Mouse (Mus musculus): ENCODE data around the gene Znrf2. TPM values are rescaled to one million over a fixed set of nuclear protein-coding genes. Genes with fewer than 3 reads are reported as not detected.

Gene Znrf2
- polyA plus RNA-seq, 1 experiment: 10.8 TPM

DNA sequence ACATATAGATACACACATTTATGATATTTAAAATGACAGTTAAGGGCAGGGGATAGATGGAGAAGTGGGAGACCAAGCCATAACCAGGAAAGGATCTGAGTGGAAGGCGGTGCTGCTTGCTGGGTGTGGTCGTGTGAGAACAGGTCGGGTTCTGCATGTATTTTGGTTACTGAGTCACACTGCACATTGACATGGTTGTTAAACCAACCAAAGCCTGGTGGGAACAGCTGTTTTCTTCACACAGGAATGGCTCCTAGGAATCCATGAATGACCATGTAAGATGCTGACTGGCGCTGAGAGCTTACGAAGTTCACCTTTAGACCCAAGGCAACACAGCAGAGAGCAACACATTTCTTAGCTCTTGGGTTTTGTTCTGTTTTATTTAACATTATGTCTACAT lies 36.7 kb upstream of the Znrf2 start:
- no peak overlapping the region for H3K27ac ChIP-seq (ENCODE audit: insufficient read depth, low read length)
- no peaks in the 10 kb centered on the region; the same call in 1 of the 2 replicates for H3K4me1 ChIP-seq (ENCODE audit: control insufficient read depth, insufficient read depth, insufficient read length)
- DNase-seq (ENCODE audit: low read depth in 1 of 2, low spot score in 2 of 2): no peak
- WGBS: 87% methylated on average over 5 of the region's 5 CpGs
- no peak overlapping the region for H3K4me3 ChIP-seq (ENCODE audit: extremely low read depth, insufficient read depth, insufficient read length)
- no peaks in the 10 kb centered on the region for H3K36me3 ChIP-seq (ENCODE audit: control insufficient read depth, insufficient read depth, low read length)
- TF ChIP-seq POLR2A (IDR thresholded peaks at IDR 0.05; ENCODE audit: low read depth, low read length): no peak
- no peak for TF ChIP-seq CTCF (IDR thresholded peaks at IDR 0.05; ENCODE audit: extremely low read depth, insufficient read depth, insufficient read length, insufficient replicate concordance)
- no peaks in the 10 kb centered on the region for H3K27me3 ChIP-seq (ENCODE audit: control insufficient read depth, insufficient read depth, low read length)

DNA sequence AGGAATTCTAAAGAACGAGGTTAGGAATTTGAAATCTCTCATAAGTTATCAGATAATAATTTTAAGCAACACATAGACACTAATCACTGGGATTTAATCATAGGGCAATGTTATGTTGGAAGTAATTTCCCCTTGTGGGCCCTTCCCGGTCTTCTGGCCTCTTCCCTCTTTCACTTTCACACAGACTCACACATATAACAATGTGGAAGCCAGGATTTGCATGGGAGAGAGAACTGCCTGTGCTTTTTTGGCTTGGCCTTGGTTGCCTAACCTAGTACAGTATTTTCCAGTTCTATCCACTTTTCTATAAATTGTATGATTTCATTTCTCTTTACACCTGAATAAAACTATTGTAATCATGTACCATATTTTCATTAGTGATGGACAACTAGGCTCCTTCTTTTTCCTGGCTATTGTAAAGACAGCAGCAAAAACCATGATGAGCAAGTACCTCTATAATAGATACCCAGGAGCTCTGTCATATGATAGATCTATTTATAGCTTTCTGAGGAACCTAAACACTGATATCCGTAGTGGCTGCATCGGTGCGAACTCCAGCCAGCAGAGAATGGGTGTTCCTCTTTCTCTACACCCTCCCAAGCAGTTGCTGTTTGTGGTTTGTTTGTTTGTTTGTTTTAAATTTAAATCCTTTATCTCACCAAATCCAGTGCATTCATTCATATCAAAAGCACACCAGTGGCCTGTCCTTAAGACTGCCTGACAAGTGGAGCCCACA lies 36.0 kb upstream of the Znrf2 start:
- Histone ChIP-seq H3K27ac (ENCODE audit: insufficient read depth, low read length) (no peak overlapping the region), H3K36me3 (ENCODE audit: control insufficient read depth, insufficient read depth, low read length) (no peaks in the 10 kb centered on the region), H3K4me1 (ENCODE audit: control insufficient read depth, insufficient read depth, insufficient read length) (no peaks in the 10 kb centered on the region), H3K27me3 (ENCODE audit: control insufficient read depth, insufficient read depth, low read length) (no peaks in the 10 kb centered on the region), H3K4me3 (ENCODE audit: extremely low read depth, insufficient read depth, insufficient read length) (no peak overlapping the region)
- WGBS: 48% methylated on average over 5 of the region's 5 CpGs
- TF ChIP-seq POLR2A (IDR thresholded peaks at IDR 0.05; ENCODE audit: low read depth, low read length) (no peak), CTCF (IDR thresholded peaks at IDR 0.05; ENCODE audit: extremely low read depth, insufficient read depth, insufficient read length, insufficient replicate concordance) (no peak)
- no peak for DNase-seq (ENCODE audit: low read depth in 1 of 2, low spot score in 2 of 2)

DNA sequence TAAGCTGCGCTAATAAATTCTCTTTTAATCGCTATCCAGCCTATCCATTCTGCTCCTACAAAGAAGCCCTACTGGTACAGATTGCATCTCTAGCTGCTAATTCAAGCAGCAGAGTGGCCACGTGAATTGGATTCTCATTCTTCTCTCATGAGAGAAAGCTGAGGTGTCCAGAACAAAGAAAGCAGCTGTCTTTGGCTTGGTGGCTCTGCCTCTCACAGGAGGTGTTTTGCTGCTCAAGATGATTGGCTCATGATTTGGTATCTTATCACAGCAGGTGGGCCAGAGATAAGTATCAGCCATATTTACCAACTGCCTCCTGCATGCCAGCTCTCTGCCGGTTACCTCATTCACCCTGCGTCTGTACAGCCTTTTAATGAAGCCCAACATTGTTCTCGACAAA lies 34.8 kb upstream of the Znrf2 start:
- 85% methylated on average over 6 of the region's 6 CpGs for WGBS
- H3K27ac ChIP-seq (ENCODE audit: insufficient read depth, low read length): no peak overlapping the region

DNA sequence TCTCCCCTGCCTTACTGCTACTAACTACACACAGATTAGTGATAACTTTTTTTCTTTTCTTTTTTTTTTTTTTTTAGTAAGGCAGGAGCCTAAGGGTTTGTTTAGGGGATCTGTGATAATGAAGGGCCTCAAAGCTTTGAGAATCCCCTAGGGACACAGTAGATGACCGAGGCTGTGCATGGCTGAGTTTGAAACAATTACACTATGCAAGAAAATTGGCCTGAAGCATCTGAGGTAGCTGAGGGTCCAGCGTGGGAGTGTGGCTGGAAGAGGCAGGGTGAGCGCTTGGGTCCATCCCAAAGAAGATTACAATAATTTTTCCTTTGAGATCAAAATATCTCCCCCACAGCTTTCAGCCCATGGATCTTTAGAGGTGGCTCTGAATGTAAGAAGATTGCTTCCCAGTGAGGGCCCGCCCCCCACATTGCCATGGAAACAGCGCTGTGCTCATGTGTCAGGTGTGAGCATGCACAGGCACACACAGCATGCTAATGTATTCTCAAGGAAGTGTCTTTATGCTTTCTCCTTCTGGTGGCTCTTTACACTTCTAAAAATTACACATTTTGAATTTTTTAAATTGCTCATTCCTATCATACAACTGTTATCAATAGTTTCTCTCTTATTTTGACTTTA lies 31.5 kb upstream of the Znrf2 start:
- WGBS: 84% methylated on average over 5 of the region's 5 CpGs
- no peak overlapping the region for H3K4me3 ChIP-seq (ENCODE audit: extremely low read depth, insufficient read depth, insufficient read length)
- no peak for DNase-seq (ENCODE audit: low read depth in 1 of 2, low spot score in 2 of 2)
- no peaks in the 10 kb centered on the region for H3K36me3 ChIP-seq (ENCODE audit: control insufficient read depth, insufficient read depth, low read length)
- TF ChIP-seq CTCF (IDR thresholded peaks at IDR 0.05; ENCODE audit: extremely low read depth, insufficient read depth, insufficient read length, insufficient replicate concordance): no peak
- no peak for TF ChIP-seq POLR2A (IDR thresholded peaks at IDR 0.05; ENCODE audit: low read depth, low read length)
- no peaks in the 10 kb centered on the region for H3K27me3 ChIP-seq (ENCODE audit: control insufficient read depth, insufficient read depth, low read length)
- H3K27ac ChIP-seq (ENCODE audit: insufficient read depth, low read length): no peak overlapping the region
- no peaks in the 10 kb centered on the region for H3K4me1 ChIP-seq (ENCODE audit: control insufficient read depth, insufficient read depth, insufficient read length)

More for the DNA sequence above, 34.8 kb upstream of the Znrf2 start:
- Histone ChIP-seq H3K27me3 (ENCODE audit: control insufficient read depth, insufficient read depth, low read length) (no peaks in the 10 kb centered on the region), H3K4me1 (ENCODE audit: control insufficient read depth, insufficient read depth, insufficient read length) (no peaks in the 10 kb centered on the region), H3K4me3 (ENCODE audit: extremely low read depth, insufficient read depth, insufficient read length) (no peak overlapping the region), H3K36me3 (ENCODE audit: control insufficient read depth, insufficient read depth, low read length) (no peaks in the 10 kb centered on the region)
- TF ChIP-seq POLR2A (IDR thresholded peaks at IDR 0.05; ENCODE audit: low read depth, low read length) (no peak), CTCF (IDR thresholded peaks at IDR 0.05; ENCODE audit: extremely low read depth, insufficient read depth, insufficient read length, insufficient replicate concordance) (no peak)
- DNase-seq (ENCODE audit: low read depth in 1 of 2, low spot score in 2 of 2): no peak

- Histone ChIP-seq H3K4me3 (ENCODE audit: extremely low read depth, insufficient read depth, insufficient read length) (no peak overlapping the region), H3K4me1 (ENCODE audit: control insufficient read depth, insufficient read depth, insufficient read length) (no peaks in the 10 kb centered on the region), H3K27me3 (ENCODE audit: control insufficient read depth, insufficient read depth, low read length) (no peaks in the 10 kb centered on the region), H3K36me3 (ENCODE audit: control insufficient read depth, insufficient read depth, low read length) (no peaks in the 10 kb centered on the region), H3K27ac (ENCODE audit: insufficient read depth, low read length) (no peak overlapping the region)
- WGBS: 90% methylated on average over 5 of the region's 5 CpGs
- no peak for TF ChIP-seq CTCF (IDR thresholded peaks at IDR 0.05; ENCODE audit: extremely low read depth, insufficient read depth, insufficient read length, insufficient replicate concordance)
- DNase-seq (ENCODE audit: low read depth in 1 of 2, low spot score in 2 of 2): no peak
These were observed 29.9 kb upstream of the Znrf2 start for GRCm38 (mm10) chr6:54786766-54787165.

DNA sequence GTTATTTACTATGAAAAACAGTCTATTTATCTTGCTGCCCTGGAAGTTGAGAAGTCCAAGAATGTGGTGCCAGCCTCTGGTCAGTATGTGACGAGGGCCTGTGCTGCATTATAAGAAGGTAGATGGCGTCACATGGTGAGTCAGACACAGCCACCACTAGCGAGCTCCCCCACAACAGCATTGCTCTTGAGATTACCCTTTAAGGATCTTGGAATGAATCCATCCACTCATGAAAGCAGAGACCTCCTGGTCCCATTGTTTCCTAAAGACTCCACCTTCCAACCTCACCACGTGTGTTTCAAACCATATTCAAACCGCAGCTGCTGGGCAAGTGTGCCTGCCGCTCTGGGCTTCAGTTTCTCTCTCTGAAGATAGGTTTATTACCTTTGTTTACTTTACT lies 28.2 kb upstream of the Znrf2 start:
- H3K36me3 ChIP-seq (ENCODE audit: control insufficient read depth, insufficient read depth, low read length): no peaks in the 10 kb centered on the region
- no peaks in the 10 kb centered on the region for H3K27me3 ChIP-seq (ENCODE audit: control insufficient read depth, insufficient read depth, low read length)
- DNase-seq (ENCODE audit: low read depth in 1 of 2, low spot score in 2 of 2): no peak
- no peak overlapping the region for H3K27ac ChIP-seq (ENCODE audit: insufficient read depth, low read length)
- WGBS: 88% methylated on average over 6 of the region's 6 CpGs
- TF ChIP-seq POLR2A (IDR thresholded peaks at IDR 0.05; ENCODE audit: low read depth, low read length): no peak
- H3K4me3 ChIP-seq (ENCODE audit: extremely low read depth, insufficient read depth, insufficient read length): no peak overlapping the region
- no peaks in the 10 kb centered on the region for H3K4me1 ChIP-seq (ENCODE audit: control insufficient read depth, insufficient read depth, insufficient read length)

DNA sequence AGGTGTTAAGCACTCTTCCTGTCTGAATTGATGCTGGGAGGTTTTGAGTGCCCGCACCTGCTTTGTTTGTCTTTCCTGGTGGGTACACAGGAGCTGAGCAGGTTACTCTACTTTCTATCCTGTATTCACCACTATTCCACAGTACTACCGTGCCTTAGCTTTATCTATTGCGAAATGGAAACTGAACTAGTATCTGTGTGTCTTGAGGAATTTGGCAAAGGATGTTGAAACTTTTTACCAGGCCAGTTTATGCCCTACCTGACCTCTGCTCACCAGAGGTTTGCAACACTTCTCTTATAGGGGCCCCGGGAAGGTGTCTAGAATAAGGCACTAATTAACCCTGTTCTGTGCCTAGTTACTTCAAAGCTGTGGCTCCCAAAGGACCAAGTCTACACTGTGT lies 27.6 kb upstream of the Znrf2 start:
- no peak for DNase-seq (ENCODE audit: low read depth in 1 of 2, low spot score in 2 of 2)
- 83% methylated on average over 4 of the region's 4 CpGs for WGBS
- no peak for TF ChIP-seq POLR2A (IDR thresholded peaks at IDR 0.05; ENCODE audit: low read depth, low read length)
- no peak for TF ChIP-seq CTCF (IDR thresholded peaks at IDR 0.05; ENCODE audit: extremely low read depth, insufficient read depth, insufficient read length, insufficient replicate concordance)
- H3K4me3 ChIP-seq (ENCODE audit: extremely low read depth, insufficient read depth, insufficient read length): no peak overlapping the region
- H3K27me3 ChIP-seq (ENCODE audit: control insufficient read depth, insufficient read depth, low read length): no peaks in the 10 kb centered on the region
- H3K27ac ChIP-seq (ENCODE audit: insufficient read depth, low read length): no peak overlapping the region
- no peaks in the 10 kb centered on the region for H3K4me1 ChIP-seq (ENCODE audit: control insufficient read depth, insufficient read depth, insufficient read length)
- no peaks in the 10 kb centered on the region for H3K36me3 ChIP-seq (ENCODE audit: control insufficient read depth, insufficient read depth, low read length)

All from spleen, adult 2 months (tissue).